Comparison of ENCODE assay signal across 9 mouse cellular contexts in the genomic region with DNA sequence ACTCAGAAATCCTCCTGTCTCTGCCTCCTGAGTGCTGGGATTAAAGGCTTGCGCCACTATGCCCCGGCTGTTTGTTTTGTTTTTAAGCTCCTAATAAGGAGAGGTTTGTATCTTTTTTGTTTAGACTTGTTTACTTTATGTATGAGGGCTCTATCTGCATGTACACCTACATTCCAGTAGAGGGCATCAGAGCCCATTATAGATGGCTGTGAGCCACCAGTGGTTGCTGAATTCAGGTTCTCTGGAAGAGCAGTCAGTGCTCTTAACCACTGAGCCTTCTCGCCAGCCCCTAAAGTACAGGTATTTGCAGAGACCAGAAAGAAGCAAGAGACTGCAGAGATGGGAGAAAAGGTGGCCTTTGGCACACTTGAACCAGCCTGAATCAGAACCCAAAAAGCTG. TPM values are rescaled to one million over a fixed set of nuclear protein-coding genes. Genes with fewer than 3 reads are reported as not detected.
DNase-seq lines count a peak whose midpoint lies in the region; ATAC-seq and TF ChIP-seq lines count a peak whose summit lies in the region.
"Had no signal": no experiment of that assay in that cellular context is flagged by ENCODE, and none has a peak within 500 bp of the region (broad histone marks: within the 10 kb centered on the region; RNA-seq: fewer than 3 reads in every experiment).

No protein-coding gene starts in this region.

- ATAC-seq in CD4-positive, CD25-positive, alpha-beta regulatory T cell, adult 4 months, result peak; percentile 76
- ATAC-seq in activated CD4-positive, CD25-positive, alpha-beta regulatory T cell, adult 4 months, result peak; percentile 69
- peak; percentile 69 for ATAC-seq in forebrain, postnatal 0 days
- ATAC-seq in erythroid progenitor cell, adult 5-6 weeks (replicated peaks; ENCODE audit: low FRiP score, poor library complexity, severe bottlenecking), result no peak

- no peak overlapping the region for H3K4me3 ChIP-seq in forebrain, postnatal 0 days (ENCODE audit: low read depth, low read length)
- H3K4me3 ChIP-seq: liver, embryonic 15.5 days had no signal

- H3K9me3 ChIP-seq in forebrain, postnatal 0 days (ENCODE audit: low read length), result no peaks in the 10 kb centered on the region
- H3K9me3 ChIP-seq: liver, embryonic 15.5 days had no signal

- no peaks in the 10 kb centered on the region for H3K27me3 ChIP-seq in forebrain, postnatal 0 days (ENCODE audit: insufficient read depth, low read length)
- H3K27me3 ChIP-seq: liver, embryonic 15.5 days had no signal

- no peak overlapping the region for H3K27ac ChIP-seq in forebrain, postnatal 0 days (ENCODE audit: low read depth, low read length)
- H3K27ac ChIP-seq: liver, embryonic 15.5 days had no signal

- H3K36me3 ChIP-seq in forebrain, postnatal 0 days (ENCODE audit: insufficient read depth), result no peaks in the 10 kb centered on the region
- H3K36me3 ChIP-seq: liver, embryonic 15.5 days had no signal

- no peaks in the 10 kb centered on the region for H3K4me1 ChIP-seq in forebrain, postnatal 0 days (ENCODE audit: insufficient read depth)
- H3K4me1 ChIP-seq: liver, embryonic 15.5 days had no signal

- H3K9ac ChIP-seq in forebrain, postnatal 0 days, result no peak overlapping the region
- H3K9ac ChIP-seq: liver, embryonic 15.5 days had no signal

- WGBS in forebrain, postnatal 0 days, result 33% methylated on average over 3 of the region's 3 CpGs

- peak; percentile 38 for DNase-seq in kidney, adult 18-20 months
- DNase-seq in kidney, adult 11 months, result no peak
- peak; percentile 76 for DNase-seq in forebrain, postnatal 0 days
- peak; percentile 40 for DNase-seq in layer of hippocampus, adult 9-10 months (ENCODE audit: low spot score)
- peak; percentile 23 to 30 for DNase-seq in natural killer cell, adult 2 months (ENCODE audit: low spot score in 2 of 2)

- H3K4me2 ChIP-seq in forebrain, postnatal 0 days (ENCODE audit: low read depth), result no peak overlapping the region
- H3K4me2 ChIP-seq: liver, embryonic 15.5 days had no signal

- peak; percentile 82 for TF ChIP-seq CTCF in forebrain, postnatal 0 days (IDR thresholded peaks at IDR 0.05; ENCODE audit: low read depth)

RNA-seq across cellular contexts. Expression of gene Pde8a, which starts 46.3 kb away (rescaled TPM):
- 1 to 10 TPM; 1.9 to 2.4 TPM for polyA plus RNA-seq in CD4-positive, CD25-positive, alpha-beta regulatory T cell, adult 4 months (2017; shearing (Covaris generic))
- polyA plus RNA-seq in activated CD4-positive, CD25-positive, alpha-beta regulatory T cell, adult 4 months (2017; shearing (Covaris generic)), result 1 to 10 TPM; 1.1 to 2.3 TPM
- total RNA-seq in forebrain, postnatal 0 days (2014; rRNA removed), result 2.3 and 2.7 TPM in 2 replicates
- 1.0 and 1.1 TPM in 2 replicates for polyA plus RNA-seq in forebrain, postnatal 0 days (2015; fragmentation: Nextera tagmentation; extraction: Ambion mirVana)
- 1.8 and 32.3 TPM in 2 replicates for total RNA-seq in erythroid progenitor cell, adult 5-6 weeks (2015; ENCODE audit: low replicate concordance)
- 2.3 TPM in 1 of 2 replicates, not detected in the other for total RNA-seq in erythroid progenitor cell, adult 5-6 weeks (2017; ENCODE audit: low replicate concordance)

RNA-seq across cellular contexts. Expression of gene Slc28a1, which starts 52.5 kb away (rescaled TPM):
- not detected for polyA plus RNA-seq in CD4-positive, CD25-positive, alpha-beta regulatory T cell, adult 4 months (2017; shearing (Covaris generic))
- polyA plus RNA-seq in activated CD4-positive, CD25-positive, alpha-beta regulatory T cell, adult 4 months (2017; shearing (Covaris generic)), result not detected
- total RNA-seq in forebrain, postnatal 0 days (2014; rRNA removed), result 0.48 TPM in 1 of 2 replicates, not detected in the other
- 0.12 TPM in 1 of 2 replicates, not detected in the other for polyA plus RNA-seq in forebrain, postnatal 0 days (2015; fragmentation: Nextera tagmentation; extraction: Ambion mirVana)
- not detected in 2 replicates for total RNA-seq in erythroid progenitor cell, adult 5-6 weeks (2015; ENCODE audit: low replicate concordance)
- not detected in 2 replicates for total RNA-seq in erythroid progenitor cell, adult 5-6 weeks (2017; ENCODE audit: low replicate concordance)
